Mouse (Mus musculus) limb, embryonic 12.5 days (tissue): ENCODE measurements around the gene Vsig10. TPM values are rescaled to one million over a fixed set of nuclear protein-coding genes. Genes with fewer than 3 reads are reported as not detected.

Experiments
- ATAC-seq: fragments of 200-750 bp; cut with Nextera tagmentation; 2 replicates; pipeline ENCODE4 v1.8.0; 2017; ENCODE audit warnings: low read depth, moderate TSS enrichment; ENCODE audit not compliant: insufficient number of reproducible peaks, insufficient read depth, low FRiP score, low TSS enrichment
- H3K27ac ChIP-seq: fragments of 300-500 bp; sonication (generic); 2 replicates; pipeline ENCODE4 v1.5.1; 2016; ENCODE audit warnings: mild to moderate bottlenecking, moderate library complexity
- H3K27me3 ChIP-seq: fragments of 300-500 bp; sonication (generic); 2 replicates; pipeline ENCODE4 v1.6.1; 2016; ENCODE audit warnings: mild to moderate bottlenecking, moderate library complexity
- H3K36me3 ChIP-seq: fragments of 300-500 bp; sonication (generic); 2 replicates; pipeline ENCODE4 v1.6.1; 2016; ENCODE audit warnings: mild to moderate bottlenecking, moderate library complexity
- H3K4me1 ChIP-seq: fragments of 300-500 bp; sonication (generic); replicated peaks from 2 replicates; pipeline ENCODE4 v1.6.1; 2016
- H3K4me2 ChIP-seq: fragments of 300-500 bp; sonication (generic); 2 replicates; pipeline ENCODE4 v1.6.1; 2016; ENCODE audit warnings: mild to moderate bottlenecking, moderate library complexity
- H3K4me3 ChIP-seq: fragments of 300-500 bp; sonication (generic); replicated peaks from 2 replicates; pipeline ENCODE4 v1.5.1; 2016; ENCODE audit warnings: mild to moderate bottlenecking
- H3K9ac ChIP-seq: fragments of 300-500 bp; sonication (generic); replicated peaks from 2 replicates; pipeline ENCODE4 v1.6.1; 2016; ENCODE audit warnings: mild to moderate bottlenecking, moderate library complexity
- H3K9me3 ChIP-seq: fragments of 300-500 bp; sonication (generic); 2 replicates; pipeline ENCODE4 v1.6.1; 2016; ENCODE audit warnings: mild to moderate bottlenecking, moderate library complexity
- WGBS: fragments of 180-500 bp; shearing (Covaris S2); methylation state at CpG from one replicate; pipeline ENCODE4 v1.1.7; 2016; 5-methylcytosine and 5-hydroxymethylcytosine counted together
- polyA plus RNA-seq: library from polyadenylated mRNA; unstranded; fragments of >200 nt; fragmentation: Nextera tagmentation; extraction: Ambion mirVana; gene quantifications from 2 replicates; pipeline ENCODE4 v1.2.1, GENCODE M21; 2016

Gene Vsig10
- polyA plus RNA-seq: 5.2 and 6.4 TPM in 2 replicates

DNA sequence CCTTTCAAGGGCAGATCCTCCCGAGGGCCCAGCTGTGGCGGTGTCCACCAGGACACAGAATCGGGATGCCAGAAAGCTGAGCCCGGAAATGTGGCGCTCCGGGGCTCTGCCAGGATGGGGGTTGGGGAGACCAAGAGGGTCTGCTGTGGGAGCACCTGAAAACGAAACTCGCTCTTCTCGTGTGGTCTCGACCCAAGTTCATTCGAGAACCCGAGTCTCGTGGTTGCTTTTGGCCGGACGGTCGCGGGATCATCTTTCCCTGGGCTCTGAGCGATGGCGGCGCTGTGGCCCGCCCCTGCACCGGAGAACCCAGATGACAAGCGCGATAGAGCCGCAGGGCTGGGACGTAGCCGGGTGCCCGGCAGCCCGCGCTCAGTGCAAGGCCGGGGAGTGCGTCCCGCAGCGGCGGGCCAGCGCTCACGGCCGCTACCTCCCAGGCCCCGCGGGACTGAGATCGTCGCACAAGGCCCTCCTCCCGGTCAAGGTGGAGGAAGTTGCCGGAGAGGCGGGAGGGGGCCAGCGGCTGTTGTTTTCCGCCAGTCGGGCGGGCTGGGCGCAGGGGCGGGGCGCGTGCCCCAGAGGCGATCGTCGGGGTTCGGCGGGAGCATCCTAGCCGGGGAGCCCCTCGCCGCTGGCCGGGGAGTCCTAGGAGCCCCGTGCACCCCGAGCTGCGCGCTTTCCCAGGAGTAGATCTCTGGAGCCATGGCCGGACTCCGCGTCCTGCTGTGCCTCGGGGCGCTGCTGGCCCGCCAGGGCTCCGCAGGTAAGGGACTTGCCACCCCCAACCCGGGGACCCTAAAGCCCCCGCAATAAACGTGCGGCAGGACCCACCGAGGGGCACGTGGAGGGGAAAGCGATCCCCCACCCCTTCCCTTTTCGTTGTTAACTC, at the start of gene Vsig10:
Gene Vsig10, plus strand, starts transcription at position 343 of the 889 bp plus-strand sequence.
- Histone ChIP-seq H3K9me3 (no peaks in the 10 kb centered on the region), H3K27ac (peak within 1 kb of the TSS; percentile 67), H3K4me2 (peak within 1 kb of the TSS; percentile 97), H3K27me3 (peaks cover 53% of the 10 kb centered on the region), H3K36me3 (no peaks in the 10 kb centered on the region), H3K9ac (peak within 1 kb of the TSS; percentile 75), H3K4me3 (peak within 1 kb of the TSS; percentile 79), H3K4me1 (peaks cover 13% of the 10 kb centered on the region)
- ATAC-seq: peak; percentile 57
- under 1% methylated on average over 81 of the region's 81 CpGs for WGBS

DNA sequence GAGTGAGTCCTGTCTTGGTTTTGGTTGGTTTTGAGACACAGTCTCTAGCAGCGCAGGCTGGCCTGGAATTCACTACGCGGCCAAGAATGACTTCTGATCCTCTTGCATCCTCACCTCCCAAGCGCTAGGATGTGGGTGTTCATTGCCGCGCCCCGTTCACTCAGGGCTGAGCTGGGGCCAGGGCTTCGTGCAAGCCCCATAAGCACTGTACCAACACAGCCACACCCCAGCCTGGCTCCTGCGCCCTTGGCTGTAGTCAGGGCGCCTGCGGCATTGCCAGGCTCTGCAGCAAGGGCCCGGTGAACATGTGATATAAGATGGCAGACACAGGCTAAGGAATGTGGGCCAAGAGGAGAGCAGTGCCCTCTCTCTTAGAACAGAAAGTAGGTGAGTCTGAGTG, 49.5 kb upstream of the Vsig10 start:
- 94% methylated on average over 12 of the region's 12 CpGs for WGBS
- H3K27me3 ChIP-seq: no peaks in the 10 kb centered on the region
- H3K9ac ChIP-seq: no peak overlapping the region
- no peak overlapping the region for H3K4me3 ChIP-seq
- H3K27ac ChIP-seq: no peak overlapping the region
- no peak for ATAC-seq
- H3K4me1 ChIP-seq: no peaks in the 10 kb centered on the region
- no peaks in the 10 kb centered on the region for H3K36me3 ChIP-seq
- H3K9me3 ChIP-seq: no peaks in the 10 kb centered on the region
- no peak overlapping the region for H3K4me2 ChIP-seq

DNA sequence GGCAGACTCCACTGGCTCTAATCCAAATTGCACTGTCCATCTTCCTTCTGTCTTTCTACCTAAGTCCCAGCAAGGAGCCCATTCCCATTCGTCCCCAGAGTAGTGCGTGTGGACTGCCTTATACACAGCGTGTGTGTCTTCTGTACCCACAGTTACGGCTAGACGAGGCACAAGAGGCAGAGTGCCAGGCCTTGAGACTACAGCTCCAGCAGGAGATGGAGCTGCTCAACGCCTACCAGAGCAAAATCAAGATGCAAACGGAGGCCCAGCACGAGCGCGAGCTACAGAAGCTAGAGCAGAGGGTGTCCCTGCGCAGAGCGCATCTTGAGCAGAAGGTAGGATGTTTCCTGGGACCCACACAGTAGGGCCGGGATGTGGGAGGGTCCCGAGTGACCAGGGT, 46.9 kb upstream of the Vsig10 start:
- H3K27ac ChIP-seq: no peak overlapping the region
- 92% methylated on average over 14 of the region's 14 CpGs for WGBS
- H3K9ac ChIP-seq: no peak overlapping the region
- H3K36me3 ChIP-seq: no peaks in the 10 kb centered on the region
- H3K4me1 ChIP-seq: no peaks in the 10 kb centered on the region
- H3K27me3 ChIP-seq: no peaks in the 10 kb centered on the region
- no peaks in the 10 kb centered on the region for H3K9me3 ChIP-seq
- H3K4me3 ChIP-seq: no peak overlapping the region
- no peak overlapping the region for H3K4me2 ChIP-seq
- ATAC-seq: no peak

DNA sequence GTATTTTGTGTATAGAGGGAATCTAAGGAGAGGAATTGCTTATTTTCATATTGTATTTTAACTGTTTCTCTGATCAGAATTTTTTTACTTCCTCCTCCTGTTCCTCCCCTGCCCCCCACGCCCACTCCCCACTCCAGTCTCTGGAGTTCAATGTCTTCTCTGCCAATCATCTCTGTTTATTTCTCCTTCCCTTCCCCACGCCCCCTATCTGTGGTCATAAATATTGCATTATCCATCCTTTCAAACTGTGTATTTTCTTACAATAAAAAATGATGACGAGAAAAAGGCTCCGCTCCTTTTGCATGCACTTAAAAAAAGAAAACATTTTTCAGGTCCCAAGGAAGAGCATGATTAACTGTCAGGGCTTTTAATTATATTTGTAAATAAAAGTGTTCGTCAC, 44.1 kb upstream of the Vsig10 start:
- ATAC-seq: no peak
- no peak overlapping the region for H3K4me3 ChIP-seq
- no peak overlapping the region for H3K4me2 ChIP-seq
- no peaks in the 10 kb centered on the region for H3K9me3 ChIP-seq
- H3K27ac ChIP-seq: no peak overlapping the region
- H3K9ac ChIP-seq: no peak overlapping the region
- H3K27me3 ChIP-seq: no peaks in the 10 kb centered on the region
- no peaks in the 10 kb centered on the region for H3K4me1 ChIP-seq
- 0 out of 2 replicates have a peak, but pooled peaks cover 7% of the 10 kb centered on the region for H3K36me3 ChIP-seq
- 75% methylated on average over 5 of the region's 5 CpGs for WGBS

DNA sequence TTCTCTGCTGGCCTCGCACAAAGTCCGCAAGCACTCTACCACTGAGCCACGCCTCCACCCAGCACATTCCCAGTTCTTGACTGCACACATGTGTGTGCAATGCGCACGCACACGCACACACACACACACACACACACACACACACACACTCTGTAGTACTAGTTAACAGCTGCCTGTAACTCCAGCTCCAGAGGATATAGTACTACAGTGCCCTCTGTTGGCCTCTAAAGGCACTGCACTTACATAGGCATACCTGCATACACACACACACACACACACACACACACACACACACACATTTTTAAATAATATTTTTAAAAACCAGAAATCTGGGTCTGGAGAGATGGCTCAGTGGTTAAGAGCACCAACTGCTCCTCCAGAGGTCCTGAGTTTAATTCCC, 41.1 kb upstream of the Vsig10 start:
- no peak overlapping the region for H3K9ac ChIP-seq
- 97% methylated on average over 6 of the region's 6 CpGs for WGBS

DNA sequence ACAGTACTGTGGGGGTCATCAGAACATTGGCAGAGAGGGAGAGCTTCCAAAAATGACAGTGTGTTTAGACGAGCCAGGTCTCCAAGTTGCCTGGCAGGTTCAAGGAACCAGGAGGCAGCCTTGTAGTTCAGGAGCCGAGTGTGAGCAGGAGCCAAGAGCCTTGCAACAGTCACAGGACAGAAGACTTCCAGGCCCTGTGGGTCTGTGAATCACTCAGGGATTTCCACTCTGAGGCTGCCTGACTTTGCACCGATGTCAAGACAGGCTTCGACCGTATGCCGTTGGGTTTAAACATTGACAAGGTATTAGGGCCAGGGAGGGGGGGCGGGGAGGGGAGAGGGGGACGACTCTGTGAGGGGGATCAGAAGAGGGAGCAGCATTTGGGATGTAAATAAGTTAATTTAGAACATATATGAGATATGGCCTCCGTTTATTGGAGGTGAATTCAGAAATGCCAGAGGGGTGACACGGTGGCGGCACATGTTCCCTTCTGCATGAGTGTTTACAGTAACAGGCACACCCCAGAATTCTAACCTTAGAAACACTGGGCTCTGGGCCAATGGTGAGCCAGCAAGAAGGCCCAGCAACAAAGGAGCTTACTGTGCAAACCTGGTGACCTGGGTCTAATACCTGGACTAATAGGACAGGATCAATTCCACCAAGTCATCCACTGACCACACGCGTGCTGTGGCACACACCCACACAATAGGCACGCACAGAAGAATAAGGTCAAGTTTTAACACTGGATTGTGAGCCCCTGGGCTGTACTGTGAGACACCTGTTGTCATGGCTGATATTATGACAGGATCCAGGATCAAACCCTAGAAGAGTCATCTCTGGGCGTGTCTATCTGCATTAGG, 39.8 kb upstream of the Vsig10 start:
- Histone ChIP-seq H3K27me3 (no peaks in the 10 kb centered on the region), H3K36me3 (peaks cover 40% of the 10 kb centered on the region), H3K4me1 (no peaks in the 10 kb centered on the region), H3K4me2 (no peak overlapping the region), H3K9me3 (no peaks in the 10 kb centered on the region), H3K27ac (no peak overlapping the region), H3K4me3 (no peak overlapping the region), H3K9ac (no peak overlapping the region)
- no peak for ATAC-seq
- WGBS: 87% methylated on average over 15 of the region's 15 CpGs

More for the DNA sequence above, 41.1 kb upstream of the Vsig10 start:
- Histone ChIP-seq H3K27ac (no peak overlapping the region), H3K4me3 (no peak overlapping the region), H3K27me3 (no peaks in the 10 kb centered on the region), H3K4me1 (no peaks in the 10 kb centered on the region), H3K36me3 (peaks cover 30% of the 10 kb centered on the region), H3K4me2 (no peak overlapping the region), H3K9me3 (no peaks in the 10 kb centered on the region)
- ATAC-seq: no peak

DNA sequence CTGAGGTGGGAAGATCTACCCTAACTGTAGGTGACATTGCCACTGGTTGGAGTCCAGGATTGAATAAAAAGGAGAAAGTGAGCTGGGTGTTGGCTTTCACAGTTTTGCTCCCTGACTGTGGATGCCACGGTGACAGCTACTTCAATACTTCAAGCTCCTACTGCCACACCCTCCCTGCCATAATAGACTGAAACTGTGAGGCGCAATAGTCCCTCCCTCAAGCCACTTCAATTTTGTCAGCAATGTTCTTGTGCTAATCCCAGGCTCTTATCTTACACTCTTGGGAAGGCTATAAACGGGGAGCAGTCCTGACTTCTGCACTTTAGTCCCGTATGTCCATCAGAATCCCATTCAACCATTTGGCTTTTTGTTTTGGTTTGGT, 39.2 kb upstream of the Vsig10 start:
- Histone ChIP-seq H3K36me3 (peaks cover 47% of the 10 kb centered on the region), H3K27ac (no peak overlapping the region), H3K9ac (no peak overlapping the region), H3K4me2 (no peak overlapping the region), H3K4me3 (no peak overlapping the region), H3K4me1 (peaks cover 5% of the 10 kb centered on the region), H3K9me3 (no peaks in the 10 kb centered on the region), H3K27me3 (no peaks in the 10 kb centered on the region)
- ATAC-seq: no peak
- WGBS: 82% methylated on average over 4 of the region's 4 CpGs

DNA sequence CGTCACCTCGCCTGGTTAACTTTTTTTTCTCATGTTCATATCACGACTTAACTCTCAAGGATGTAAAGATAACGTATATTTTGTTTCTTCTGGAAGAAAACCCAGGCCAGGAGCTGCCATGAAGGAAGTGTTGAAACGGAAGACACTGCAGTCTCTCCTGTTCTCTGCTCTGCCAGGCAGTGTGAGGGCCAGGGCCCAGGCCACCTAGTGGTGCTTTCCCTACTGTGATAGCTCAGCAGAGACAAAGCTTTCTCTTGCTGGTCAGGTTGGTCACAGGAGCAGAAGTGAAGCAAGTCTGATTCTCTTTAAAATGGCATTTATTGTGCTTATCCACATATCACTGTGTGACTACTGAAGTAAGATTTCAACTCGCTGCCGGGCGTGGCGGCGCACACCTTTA, 37.3 kb upstream of the Vsig10 start:
- Histone ChIP-seq H3K9me3 (no peaks in the 10 kb centered on the region), H3K4me3 (no peak overlapping the region), H3K36me3 (peaks cover 60% of the 10 kb centered on the region), H3K4me2 (no peak overlapping the region), H3K4me1 (peaks cover 24% of the 10 kb centered on the region), H3K9ac (no peak overlapping the region), H3K27ac (no peak overlapping the region), H3K27me3 (no peaks in the 10 kb centered on the region)
- no peak for ATAC-seq
- WGBS: 93% methylated on average over 10 of the region's 10 CpGs

DNA sequence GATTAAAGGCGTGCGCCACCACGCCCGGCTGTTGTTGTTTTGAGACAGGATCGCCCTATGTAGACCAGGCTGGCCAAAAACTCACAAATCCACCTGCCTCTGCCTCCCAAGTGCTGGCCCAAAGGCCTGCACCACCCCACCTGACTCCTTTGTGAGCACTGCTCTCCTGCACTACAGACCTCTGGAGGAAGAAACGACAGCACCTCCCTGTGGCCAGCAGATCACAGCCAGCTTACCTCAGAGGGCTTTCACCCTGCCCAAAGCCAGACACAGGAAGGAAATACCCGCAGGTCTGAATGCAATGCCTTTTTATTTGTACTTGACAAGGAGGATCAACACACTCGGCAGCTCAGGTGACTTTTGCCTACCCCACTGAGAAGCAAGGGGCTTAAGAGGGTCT, 36.5 kb upstream of the Vsig10 start:
- Histone ChIP-seq H3K27ac (no peak overlapping the region), H3K27me3 (no peaks in the 10 kb centered on the region), H3K9ac (no peak overlapping the region), H3K36me3 (peaks cover 60% of the 10 kb centered on the region), H3K4me1 (peaks cover 25% of the 10 kb centered on the region), H3K4me2 (no peak overlapping the region), H3K9me3 (no peaks in the 10 kb centered on the region), H3K4me3 (no peak overlapping the region)
- WGBS: 92% methylated on average over 8 of the region's 8 CpGs
- ATAC-seq: no peak

DNA sequence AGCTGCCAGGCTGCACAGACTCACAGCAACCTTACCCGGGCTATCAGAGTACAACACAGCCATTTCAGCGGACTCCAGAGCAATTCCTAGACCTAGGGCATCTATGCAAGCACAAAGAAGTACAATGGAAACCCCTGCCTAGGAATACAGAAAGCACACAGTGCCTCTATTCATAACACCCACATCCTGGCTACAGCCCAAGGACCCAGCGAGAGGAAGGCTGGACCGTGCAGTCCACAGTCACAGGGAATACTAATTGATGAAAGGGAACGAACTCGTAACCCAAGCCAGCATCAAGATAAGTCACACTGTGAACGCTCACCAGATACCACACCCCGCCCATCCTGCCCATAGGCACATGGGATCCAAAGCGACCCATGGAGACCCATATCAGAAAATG, 34.9 kb upstream of the Vsig10 start:
- H3K9me3 ChIP-seq: no peaks in the 10 kb centered on the region
- H3K9ac ChIP-seq: no peak overlapping the region
- WGBS: 90% methylated on average over 9 of the region's 9 CpGs
- peaks cover 53% of the 10 kb centered on the region for H3K36me3 ChIP-seq
- ATAC-seq: no peak
- no peak overlapping the region for H3K4me3 ChIP-seq
- peaks cover 33% of the 10 kb centered on the region for H3K4me1 ChIP-seq
- no peaks in the 10 kb centered on the region for H3K27me3 ChIP-seq
- H3K4me2 ChIP-seq: no peak overlapping the region
- no peak overlapping the region for H3K27ac ChIP-seq

DNA sequence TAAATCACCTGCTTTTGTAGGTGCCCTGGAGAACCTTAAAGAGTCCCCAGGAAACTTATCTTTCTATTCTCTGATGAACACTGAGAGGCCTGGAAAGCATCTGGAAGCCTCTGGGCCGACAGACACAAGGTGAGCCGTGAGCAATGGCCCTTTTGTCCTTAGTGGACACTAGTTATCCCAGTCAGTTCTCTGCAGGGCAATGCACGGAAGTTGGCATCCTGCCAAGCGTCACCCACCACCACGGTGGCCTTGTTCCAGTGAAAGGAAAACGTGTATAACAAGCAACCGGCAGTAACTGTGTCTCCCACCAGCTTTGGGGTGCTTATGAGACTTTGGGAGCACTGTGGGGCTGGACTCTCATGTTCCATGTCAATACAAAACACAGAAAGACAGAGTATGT, 34.2 kb upstream of the Vsig10 start:
- Histone ChIP-seq H3K9me3 (no peaks in the 10 kb centered on the region), H3K4me1 (peaks cover 33% of the 10 kb centered on the region), H3K36me3 (peaks cover 53% of the 10 kb centered on the region), H3K9ac (no peak overlapping the region), H3K27ac (no peak overlapping the region), H3K4me2 (no peak overlapping the region), H3K4me3 (no peak overlapping the region), H3K27me3 (no peaks in the 10 kb centered on the region)
- 86% methylated on average over 7 of the region's 7 CpGs for WGBS
- ATAC-seq: no peak
